Mouse (Mus musculus) liver, embryonic 11.5 days (tissue): Measurements from ENCODE around the gene Pop7. TPM values are rescaled to one million over a fixed set of nuclear protein-coding genes. Genes with fewer than 3 reads are reported as not detected.

Experiments
- ATAC-seq: fragments of 200-750 bp; cut with Nextera tagmentation; replicated peaks from 2 replicates; pipeline ENCODE4 v1.8.0; 2017; ENCODE audit warnings: moderate number of reproducible peaks, mild to moderate bottlenecking, moderate TSS enrichment, moderate library complexity; ENCODE audit not compliant: low FRiP score
- DNase-seq: peaks from one replicate; pipeline ENCODE4 v3.0.0-alpha.2; 2017; ENCODE audit warnings: low spot score
- H3K27ac ChIP-seq: fragments of 300-500 bp; sonication (generic); 2 replicates; pipeline ENCODE4 v1.5.1; 2014; ENCODE audit warnings: mild to moderate bottlenecking, low read depth, low read length, control low read depth
- H3K27me3 ChIP-seq: fragments of 300-500 bp; sonication (generic); replicated peaks from 2 replicates; pipeline ENCODE4 v1.6.1; 2014; ENCODE audit warnings: low read length, mixed read lengths; ENCODE audit not compliant: control insufficient read depth, insufficient read depth
- H3K36me3 ChIP-seq: fragments of 300-500 bp; sonication (generic); 2 replicates; pipeline ENCODE4 v1.6.1; 2014; ENCODE audit warnings: mild to moderate bottlenecking, low read length, moderate library complexity, mixed read lengths; ENCODE audit not compliant: control insufficient read depth, insufficient read depth
- H3K4me1 ChIP-seq: fragments of 300-500 bp; sonication (generic); replicated peaks from 2 replicates; pipeline ENCODE4 v1.6.1; 2014; ENCODE audit warnings: low read length, mixed read lengths; ENCODE audit not compliant: control insufficient read depth, insufficient read depth
- H3K4me2 ChIP-seq: fragments of 300-500 bp; sonication (generic); 2 replicates; pipeline ENCODE4 v1.6.1; 2014; ENCODE audit warnings: mild to moderate bottlenecking, control low read depth, moderate library complexity
- H3K4me3 ChIP-seq: fragments of 300-500 bp; sonication (generic); 2 replicates; pipeline ENCODE4 v1.5.1; 2014; ENCODE audit warnings: low read depth, low read length, control low read depth
- H3K9ac ChIP-seq: fragments of 300-500 bp; sonication (generic); 2 replicates; pipeline ENCODE4 v1.6.1; 2014; ENCODE audit warnings: low read depth, low read length, control low read depth
- H3K9me3 ChIP-seq: fragments of 300-500 bp; sonication (generic); 2 replicates; pipeline ENCODE4 v1.6.1; 2016; ENCODE audit warnings: low read length, inconsistent platforms, mixed read lengths; ENCODE audit not compliant: control insufficient read depth
- WGBS: fragments of 180-500 bp; shearing (Covaris S2); extraction: QIAGEN DNeasy Blood & Tissue Kit; methylation state at CpG from one replicate; pipeline ENCODE4 v1.1.7; 2014; 5-methylcytosine and 5-hydroxymethylcytosine counted together
- polyA plus RNA-seq: library from polyadenylated mRNA; unstranded; fragments of >200 nt; fragmentation: Nextera tagmentation; extraction: Ambion mirVana; gene quantifications from 2 replicates; pipeline ENCODE4 v1.2.1, GENCODE M21; 2014

The Pop7 gene
- polyA plus RNA-seq, 1 experiment from 2014 or later = 70.6 TPM

- Histone ChIP-seq H3K4me2 (no peak overlapping the region), H3K27me3 (peaks cover 4% of the 10 kb centered on the region; the same call in 1 of the 2 replicates), H3K4me1 (no peaks in the 10 kb centered on the region), H3K4me3 (no peak overlapping the region), H3K27ac (no peak overlapping the region), H3K9ac (no peak overlapping the region), H3K36me3 (no peaks in the 10 kb centered on the region), H3K9me3 (no peaks in the 10 kb centered on the region)
- 53% methylated on average over 4 of the region's 4 CpGs for WGBS
- DNase-seq (no peak), ATAC-seq (no peak)
Observed at GRCm38 (mm10) chr5:137491559-137491958, 10.8 kb downstream of the Pop7 start.

GRCm38 (mm10) chr5:137487616-137488015 lies 14.7 kb downstream of the Pop7 start:
- no peak for ATAC-seq
- no peaks in the 10 kb centered on the region for H3K4me1 ChIP-seq
- H3K27me3 ChIP-seq = peaks cover 28% of the 10 kb centered on the region
- H3K27ac ChIP-seq = no peak overlapping the region
- H3K9me3 ChIP-seq = no peaks in the 10 kb centered on the region
- WGBS = 85% methylated on average over 7 of the region's 7 CpGs
- DNase-seq = no peak
- no peak overlapping the region for H3K4me3 ChIP-seq
- H3K4me2 ChIP-seq = no peak overlapping the region
- H3K9ac ChIP-seq = no peak overlapping the region
- H3K36me3 ChIP-seq = no peaks in the 10 kb centered on the region

- Histone ChIP-seq H3K36me3 (no peaks in the 10 kb centered on the region), H3K4me2 (peak overlapping the region; percentile 50), H3K27ac (no peak overlapping the region), H3K9me3 (no peaks in the 10 kb centered on the region), H3K27me3 (peaks cover 28% of the 10 kb centered on the region), H3K4me1 (no peaks in the 10 kb centered on the region), H3K4me3 (peak overlapping the region; percentile 45), H3K9ac (peak overlapping the region; percentile 63)
- ATAC-seq (no peak), DNase-seq (no peak)
- WGBS = 2% methylated on average over 17 of the region's 17 CpGs
Observed at GRCm38 (mm10) chr5:137485851-137486155, 16.5 kb downstream of the Pop7 start.

GRCm38 (mm10) chr5:137485071-137485850 lies 17.1 kb downstream of the Pop7 start:
- Histone ChIP-seq H3K27me3 (peaks cover 28% of the 10 kb centered on the region), H3K9me3 (no peaks in the 10 kb centered on the region), H3K4me2 (peak overlapping the region; percentile 50), H3K4me1 (no peaks in the 10 kb centered on the region), H3K9ac (peak overlapping the region; percentile 63), H3K27ac (0 out of 2 replicates have a peak overlapping the region, but pooled peaks have one; percentile 32), H3K4me3 (peak overlapping the region; percentile 45), H3K36me3 (no peaks in the 10 kb centered on the region)
- no peak for DNase-seq
- WGBS = 12% methylated on average over 29 of the region's 30 CpGs
- ATAC-seq = no peak

GRCm38 (mm10) chr5:137481897-137482296 lies 20.4 kb downstream of the Pop7 start:
- no peaks in the 10 kb centered on the region for H3K36me3 ChIP-seq
- H3K4me2 ChIP-seq = no peak overlapping the region
- DNase-seq = peak; percentile 44
- H3K27me3 ChIP-seq = peaks cover 27% of the 10 kb centered on the region
- no peak overlapping the region for H3K9ac ChIP-seq
- no peak overlapping the region for H3K4me3 ChIP-seq
- WGBS = 46% methylated on average over 8 of the region's 8 CpGs
- ATAC-seq = peak; percentile 55; the same call in 1 of the 2 replicates
- peak overlapping the region; percentile 74 for H3K27ac ChIP-seq
- H3K9me3 ChIP-seq = no peaks in the 10 kb centered on the region
- H3K4me1 ChIP-seq = no peaks in the 10 kb centered on the region

- Histone ChIP-seq H3K9ac (no peak overlapping the region), H3K27me3 (peaks cover 20% of the 10 kb centered on the region), H3K27ac (peak overlapping the region; percentile 74; the same call in 1 of the 2 replicates), H3K9me3 (no peaks in the 10 kb centered on the region), H3K4me3 (no peak overlapping the region), H3K4me1 (no peaks in the 10 kb centered on the region), H3K36me3 (no peaks in the 10 kb centered on the region), H3K4me2 (no peak overlapping the region)
- no peak for ATAC-seq
- DNase-seq = peak; percentile 46
Observed at GRCm38 (mm10) chr5:137481138-137481537, 21.2 kb downstream of the Pop7 start.

GRCm38 (mm10) chr5:137476964-137477363 lies 25.4 kb downstream of the Pop7 start, which contains the start of gene Zan:
Gene Zan (minus strand): TSS chr5:137477064.
- Histone ChIP-seq H3K27me3 (no peaks in the 10 kb centered on the region), H3K4me1 (no peaks in the 10 kb centered on the region; the same call in 1 of the 2 replicates), H3K9ac (no peak within 1 kb of the TSS), H3K27ac (no peak within 1 kb of the TSS), H3K9me3 (no peaks in the 10 kb centered on the region), H3K4me2 (no peak within 1 kb of the TSS), H3K4me3 (no peak within 1 kb of the TSS), H3K36me3 (no peaks in the 10 kb centered on the region)
- WGBS = 76% methylated on average over 5 of the region's 5 CpGs
- DNase-seq (no peak), ATAC-seq (no peak)

GRCm38 (mm10) chr5:137474351-137474750 lies 28.0 kb downstream of the Pop7 start:
- no peaks in the 10 kb centered on the region for H3K27me3 ChIP-seq
- no peaks in the 10 kb centered on the region; the same call in 1 of the 2 replicates for H3K4me1 ChIP-seq
- no peak overlapping the region for H3K4me3 ChIP-seq
- ATAC-seq = no peak
- H3K9me3 ChIP-seq = no peaks in the 10 kb centered on the region
- WGBS = 54% methylated on average over 2 of the region's 2 CpGs
- no peak overlapping the region for H3K27ac ChIP-seq
- H3K4me2 ChIP-seq = no peak overlapping the region
- no peaks in the 10 kb centered on the region for H3K36me3 ChIP-seq
- DNase-seq = no peak
- H3K9ac ChIP-seq = no peak overlapping the region
